Mouse (Mus musculus) telencephalon, adult 2 months (tissue): ENCODE measurements around the gene Plac9a.
A peak's percentile ranks its signal among the peaks of the same experiment; 100 is the strongest.
"Not testable (repeated sequence)": the region's sequence is repeated elsewhere in the genome, so short reads cannot be mapped to it uniquely, and the experiment has no call there.

Source experiments
- DNase-seq: peaks from one replicate; pipeline ENCODE4 v3.0.0-alpha.2; 2011; ENCODE audit warnings: low read depth, low spot score

Plac9a gene

DNA sequence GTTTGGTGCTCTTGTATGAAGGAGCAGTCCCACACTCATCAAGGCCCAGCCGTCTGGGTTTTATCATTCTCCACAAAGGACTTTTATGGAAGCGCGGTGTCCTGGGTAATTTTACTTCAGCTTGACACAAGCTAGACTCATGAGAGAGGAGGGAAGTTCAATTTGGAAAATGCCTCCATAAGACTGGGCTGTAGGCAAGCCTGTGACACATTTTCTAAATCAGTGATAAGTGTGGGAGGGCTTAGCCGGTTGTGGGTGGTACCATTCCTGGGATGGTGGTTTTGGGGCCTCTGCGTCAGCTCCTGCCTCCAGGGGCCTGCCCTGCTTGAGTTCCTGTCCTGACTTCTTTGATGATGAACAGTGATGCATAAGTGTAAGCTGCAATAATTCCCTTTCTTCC lies 37.6 kb downstream of the Plac9a start:
- no peak for DNase-seq

GRCm38 (mm10) chr14:25863721-25864120 lies 39.2 kb downstream of the Plac9a start:
- no peak for DNase-seq

DNA sequence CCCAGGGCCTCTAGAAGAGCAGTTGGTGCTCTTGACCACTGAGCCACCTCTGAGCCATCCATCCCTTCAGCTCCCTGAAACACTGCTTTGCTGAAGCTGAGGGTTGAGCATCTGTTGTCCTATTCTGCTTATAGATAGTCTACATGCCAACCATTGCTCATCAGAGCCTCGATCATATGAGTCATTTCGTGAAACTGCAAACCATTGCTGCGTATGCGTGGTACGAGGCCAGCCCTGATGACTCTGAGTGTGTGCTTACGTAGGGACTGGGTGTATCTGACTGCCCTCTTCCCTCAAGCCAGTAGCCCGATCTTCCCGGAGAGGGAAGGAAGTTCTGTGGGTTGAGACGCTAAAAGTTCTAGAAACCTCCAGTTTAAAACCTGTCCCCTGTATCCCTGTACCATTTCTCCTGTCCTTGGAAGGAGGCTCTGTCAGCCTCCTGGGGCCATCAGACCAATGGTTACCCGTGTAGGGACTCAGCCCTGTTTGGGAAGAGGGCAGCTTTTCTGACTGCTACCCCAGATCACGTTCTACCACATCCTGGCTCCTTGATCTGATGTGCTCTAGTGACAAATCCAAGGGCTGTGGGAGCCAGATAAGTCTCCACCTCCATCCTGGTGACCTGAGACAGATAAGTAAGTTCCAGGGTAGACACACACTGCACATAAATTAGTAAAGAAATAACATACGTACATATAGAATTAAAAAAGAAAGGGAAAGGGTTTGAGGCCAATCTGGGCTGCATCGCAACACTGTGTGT lies 40.9 kb downstream of the Plac9a start:
- DNase-seq, result no peak

GRCm38 (mm10) chr14:25857940-25858339 lies 45.0 kb downstream of the Plac9a start:
- DNase-seq, result no peak

- DNase-seq, result no peak
Observed at GRCm38 (mm10) chr14:25857168-25857621, 45.7 kb downstream of the Plac9a start.

DNA sequence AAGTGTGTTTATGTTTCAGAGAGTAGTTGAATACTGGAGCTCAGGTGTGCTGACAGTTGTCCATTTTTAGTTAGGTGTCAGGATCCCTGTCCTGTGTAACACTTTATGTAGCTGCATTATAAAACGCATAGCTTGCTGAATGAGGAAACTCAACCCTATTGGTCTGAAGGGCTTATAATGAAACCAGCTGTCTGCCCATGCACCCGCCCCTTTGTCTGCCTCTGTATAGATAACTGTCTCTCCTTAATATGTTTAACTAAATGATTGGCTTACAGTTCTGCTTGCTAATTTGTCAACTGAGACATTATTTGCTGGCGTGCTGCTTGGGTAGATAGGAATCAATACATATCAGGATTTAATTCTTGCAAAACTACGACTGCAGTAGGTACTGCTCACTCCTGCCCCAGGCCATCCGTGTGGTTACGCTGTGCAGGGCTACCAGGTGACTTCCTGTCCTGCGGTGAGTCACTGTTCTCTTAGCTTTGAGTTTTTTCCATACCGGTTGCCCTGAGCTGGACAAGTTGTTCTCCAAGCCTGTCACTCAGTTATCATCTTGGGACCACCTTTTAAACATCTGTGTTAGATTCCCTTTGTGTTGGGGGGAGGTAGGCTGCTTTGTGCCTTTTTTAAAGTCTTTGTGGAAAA lies 47.5 kb downstream of the Plac9a start:
- no peak for DNase-seq

GRCm38 (mm10) chr14:25853717-25854452 lies 49.0 kb downstream of the Plac9a start:
- no peak for DNase-seq

GRCm38 (mm10) chr14:25853295-25853694 lies 49.6 kb downstream of the Plac9a start:
- no peak for DNase-seq

DNA sequence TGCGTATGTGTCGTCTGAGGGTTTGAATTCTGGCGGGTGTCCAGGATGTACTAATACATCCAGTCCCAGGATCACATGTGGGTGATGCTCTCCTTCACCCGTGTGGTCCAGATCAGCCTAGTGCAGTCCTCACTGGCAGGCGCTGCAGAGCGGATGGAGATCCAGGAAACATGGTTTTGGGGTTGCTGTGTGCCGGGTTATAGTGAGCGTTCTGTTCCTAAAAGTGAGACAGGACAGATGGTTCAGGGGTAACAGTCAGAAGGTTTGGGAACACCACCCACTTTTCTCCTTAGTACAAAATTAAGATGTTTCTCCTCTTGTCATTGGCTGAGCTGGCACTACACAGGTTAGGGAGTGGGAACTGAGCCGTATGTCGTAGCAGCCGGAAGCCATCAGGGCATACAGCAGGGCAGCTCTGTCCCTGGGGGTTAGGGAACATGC lies 50.8 kb downstream of the Plac9a start:
- no peak for DNase-seq

GRCm38 (mm10) chr14:25851189-25851588 lies 51.7 kb downstream of the Plac9a start:
- DNase-seq, result no peak

GRCm38 (mm10) chr14:25850433-25850832 lies 52.5 kb downstream of the Plac9a start:
- DNase-seq, result no peak

DNA sequence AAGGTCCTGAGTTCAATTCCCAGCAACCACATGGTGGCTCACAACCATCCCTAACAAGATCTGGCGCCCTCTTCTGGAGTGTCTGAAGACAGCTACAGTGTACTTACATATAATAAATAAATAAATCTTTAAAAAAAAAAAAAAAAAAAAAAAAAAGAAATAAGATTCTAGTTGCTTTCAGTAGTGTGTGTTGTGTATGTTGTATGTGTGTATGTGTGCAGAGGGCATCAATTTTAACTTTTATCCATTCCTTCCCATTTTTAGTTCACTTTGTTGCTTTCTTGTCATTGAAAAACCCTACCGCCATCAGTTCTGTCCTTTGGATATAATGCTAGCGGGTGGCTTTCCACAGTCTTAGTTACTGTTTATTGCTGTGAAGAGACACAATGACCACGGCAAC lies 54.2 kb downstream of the Plac9a start:
- not testable (repeated sequence) for DNase-seq

GRCm38 (mm10) chr14:25848237-25848636 lies 54.7 kb downstream of the Plac9a start:
- DNase-seq, result no peak

DNA sequence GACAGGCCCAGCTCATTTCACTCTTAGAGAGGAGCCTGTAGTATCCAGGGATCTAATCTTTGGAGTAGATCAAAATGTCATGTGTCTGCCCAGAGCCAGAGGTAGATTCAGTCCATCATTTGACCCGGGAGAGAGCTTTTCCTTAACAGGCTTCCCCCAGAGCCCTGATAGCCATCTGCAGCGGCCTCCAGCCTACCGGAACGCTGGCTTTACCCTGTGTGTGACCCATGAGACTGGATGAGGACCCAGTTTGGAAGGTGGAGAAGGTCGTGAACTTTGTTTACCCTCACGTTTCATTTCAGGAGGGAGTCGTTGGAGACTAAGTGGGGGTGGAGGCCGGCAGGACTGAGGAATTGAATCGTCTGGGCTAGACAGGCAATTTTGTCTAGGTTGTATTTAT lies 55.2 kb downstream of the Plac9a start:
- no peak for DNase-seq

GRCm38 (mm10) chr14:25846516-25846915 lies 56.4 kb downstream of the Plac9a start:
- DNase-seq, result no peak

- no peak for DNase-seq
Observed at GRCm38 (mm10) chr14:25845832-25846383, 57.0 kb downstream of the Plac9a start.

GRCm38 (mm10) chr14:25844372-25844771 lies 58.5 kb downstream of the Plac9a start:
- no peak for DNase-seq

GRCm38 (mm10) chr14:25842688-25843003 lies 60.3 kb downstream of the Plac9a start:
- no peak for DNase-seq

DNA sequence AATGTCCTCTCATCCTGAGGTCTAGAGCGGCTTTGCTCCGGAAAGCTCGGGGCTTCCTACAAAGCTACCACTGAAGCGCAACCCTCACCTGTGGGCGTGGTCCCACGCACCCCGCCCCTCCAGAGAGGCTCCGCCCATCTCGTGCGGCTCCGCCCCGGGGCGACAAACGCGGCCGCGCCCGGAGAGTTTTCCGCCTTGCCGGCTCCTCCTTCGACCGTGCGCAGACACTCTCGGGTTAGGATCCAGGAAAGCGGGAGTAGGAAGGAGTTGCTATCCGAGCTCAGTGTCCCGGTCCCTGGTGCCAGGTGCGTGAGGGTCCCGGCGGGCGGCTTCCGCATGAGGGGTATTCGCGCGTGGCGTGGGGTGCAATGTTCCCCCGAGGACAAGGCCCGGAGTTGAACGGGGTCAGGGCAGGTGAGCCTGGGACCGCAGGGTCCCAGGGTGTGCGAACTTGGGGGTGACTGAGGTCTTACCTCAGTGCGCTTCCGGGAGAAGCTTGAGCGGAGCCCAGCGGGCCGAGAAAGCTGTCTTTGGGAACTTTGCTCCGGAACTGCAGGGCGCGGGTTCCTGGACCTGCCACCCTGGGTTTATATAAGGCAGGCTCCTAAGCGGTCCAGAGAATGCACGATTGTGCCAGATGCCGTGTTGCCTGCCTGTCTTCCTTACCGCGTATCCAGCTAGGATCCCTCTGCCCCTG lies 60.8 kb downstream of the Plac9a start, which contains the start of gene Anxa11:
TSS of gene Anxa11 (plus strand) at position 166 of the 697 bp plus-strand sequence.
- peak; percentile 26 for DNase-seq

- no peak for DNase-seq
Observed at GRCm38 (mm10) chr14:25841579-25841978, 61.3 kb downstream of the Plac9a start.

GRCm38 (mm10) chr14:25840961-25841360 lies 61.9 kb downstream of the Plac9a start:
- no peak for DNase-seq

- no peak for DNase-seq
Observed at GRCm38 (mm10) chr14:25839791-25840190, 63.1 kb downstream of the Plac9a start.
